Mouse (Mus musculus): ENCODE data around the gene Trim38.
"Not testable (repeated sequence)": the region's sequence is repeated elsewhere in the genome, so short reads cannot be mapped to it uniquely, and the experiment has no call there.

The Trim38 gene

DNA sequence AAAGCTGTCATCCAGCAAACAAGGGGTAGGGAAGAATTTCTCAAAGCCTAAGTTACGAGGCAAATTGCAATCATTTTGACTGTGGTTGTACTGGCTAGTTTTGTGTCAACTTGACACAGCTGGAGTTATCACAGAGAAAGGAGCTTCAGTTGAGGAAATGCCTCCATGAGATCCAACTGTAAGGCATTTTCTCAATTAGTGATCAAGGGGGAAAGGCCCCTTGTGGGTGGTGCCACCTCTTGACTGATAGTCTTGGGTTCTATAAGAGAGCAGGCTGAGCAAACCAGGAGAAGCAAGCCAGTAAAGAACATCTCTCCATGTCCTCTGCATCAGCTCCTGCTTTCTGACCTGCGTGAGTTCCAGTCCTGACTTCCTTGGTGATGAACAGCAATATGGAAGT, at the start of gene Trim38:
TSS of gene Trim38 (plus strand) at position 301 of the 400 bp plus-strand sequence.
- not testable (repeated sequence) for DNase-seq (ENCODE audit: low spot score in 2 of 2)

DNA sequence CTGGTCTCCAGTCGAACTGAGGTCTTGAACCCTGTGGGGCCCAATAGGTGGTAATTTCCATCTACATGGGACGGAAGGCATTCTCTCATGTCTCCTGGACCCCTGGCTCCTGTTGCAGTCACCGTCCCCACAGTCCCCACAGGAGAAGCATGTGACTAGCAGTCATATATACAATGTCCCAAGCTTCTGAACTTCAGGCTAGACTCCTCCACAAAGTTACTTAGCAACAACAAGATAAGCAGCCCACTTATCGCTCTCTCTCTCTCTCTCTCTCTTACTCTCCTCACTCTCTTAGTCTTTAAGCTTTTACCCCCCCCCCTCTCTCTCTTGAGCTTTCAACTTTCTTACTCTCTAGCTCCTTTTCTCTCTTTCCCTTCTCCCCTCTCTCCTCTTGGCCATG, 45.5 kb upstream of the Trim38 start:
- no peak for DNase-seq (ENCODE audit: low spot score in 2 of 2)

DNA sequence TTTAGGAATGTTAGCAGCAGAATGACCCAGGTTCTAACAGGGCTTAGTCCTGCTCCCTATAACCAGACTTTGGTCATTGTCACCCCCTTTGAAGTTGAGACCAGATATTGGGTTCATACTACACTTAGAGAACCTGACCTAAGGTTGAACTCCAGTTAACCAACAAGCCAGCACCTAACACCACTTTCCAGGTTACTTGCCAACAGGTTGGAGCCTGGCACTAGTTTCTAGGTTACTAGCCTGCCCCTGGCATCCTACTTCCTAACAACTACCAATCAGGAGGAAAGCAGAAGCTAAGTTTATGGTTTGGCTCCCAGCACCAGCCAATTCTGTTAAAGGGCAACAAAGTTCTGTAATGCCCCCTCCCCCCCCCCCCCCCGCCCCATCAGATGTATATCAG, 44.5 kb upstream of the Trim38 start:
- DNase-seq (ENCODE audit: low spot score in 2 of 2) = peak in 1 of 2 experiments; percentile 34

DNA sequence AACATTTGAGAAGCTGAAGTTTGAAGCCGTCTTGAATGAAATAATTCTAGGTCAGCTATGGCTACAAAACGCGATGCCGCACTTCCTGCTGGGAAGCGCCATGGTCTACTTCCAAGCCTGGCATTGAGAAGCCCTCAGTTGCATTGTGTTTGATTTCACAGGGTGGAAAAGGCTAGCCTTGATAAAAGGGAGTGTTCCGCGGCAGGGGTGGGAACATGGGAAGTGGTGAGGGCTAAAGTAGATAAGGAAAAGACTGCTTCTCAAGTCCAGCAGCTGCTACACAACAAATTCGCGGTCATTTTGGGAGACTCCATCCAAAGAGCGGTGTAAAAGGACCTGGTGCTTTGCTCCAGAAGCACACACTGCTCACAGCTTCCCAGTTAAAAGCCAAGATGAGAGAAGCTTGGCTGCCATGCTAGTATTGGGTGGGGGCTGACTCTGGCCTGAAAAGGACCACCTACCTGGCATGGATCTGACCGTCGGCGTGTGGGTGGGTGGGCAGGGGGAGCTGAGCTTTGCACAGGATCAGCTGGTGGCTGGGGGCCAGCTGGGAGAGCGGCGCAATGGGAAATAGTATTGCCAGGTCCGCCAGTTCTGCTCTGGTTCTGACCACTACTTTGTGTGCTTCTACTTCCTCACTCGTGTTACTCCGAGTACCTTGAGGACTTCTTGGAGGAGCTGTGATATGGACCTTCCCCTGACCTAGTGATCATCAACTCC, 41.1 kb upstream of the Trim38 start:
- peak in 1 of 2 experiments; percentile 57 for DNase-seq (ENCODE audit: low spot score in 2 of 2)

DNA sequence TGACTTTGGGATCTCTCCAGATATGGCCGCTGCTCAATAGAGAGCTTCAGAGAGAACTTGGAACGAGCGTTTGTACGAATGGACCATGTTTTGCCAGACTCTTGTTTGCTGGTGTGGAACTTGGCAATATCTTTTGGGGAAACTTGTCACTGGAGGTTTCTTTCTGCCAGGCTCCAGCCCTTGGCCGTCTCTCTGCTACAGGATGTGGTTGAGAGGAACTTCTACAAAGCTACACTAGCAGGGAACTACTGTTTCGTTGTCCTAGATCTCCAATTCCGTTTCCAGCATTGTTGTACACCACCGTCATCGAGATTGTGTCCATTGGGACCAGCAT, 40.6 kb upstream of the Trim38 start:
- peak in 1 of 2 experiments; percentile 49 for DNase-seq (ENCODE audit: low spot score in 2 of 2)

DNA sequence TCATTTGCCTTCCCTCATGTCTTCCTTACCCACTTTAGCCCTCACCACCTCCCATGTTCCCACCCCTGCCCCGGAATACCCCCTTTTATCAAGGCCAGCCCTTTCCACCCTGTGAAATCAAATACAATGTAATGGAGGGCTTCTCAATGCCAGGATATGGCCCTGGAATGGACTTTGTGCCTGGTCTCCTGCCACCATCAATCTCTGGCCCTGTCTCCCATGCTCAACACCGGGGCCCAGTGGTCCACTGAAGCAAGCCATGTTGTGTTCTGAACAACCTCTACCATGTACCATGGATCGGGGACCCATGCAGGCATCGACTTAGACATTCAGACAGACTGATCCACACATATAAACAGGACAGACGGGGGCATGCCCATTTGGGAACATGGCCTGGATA, 40.0 kb upstream of the Trim38 start:
- DNase-seq (ENCODE audit: low spot score in 2 of 2) = peak in 1 of 2 experiments; percentile 54

DNA sequence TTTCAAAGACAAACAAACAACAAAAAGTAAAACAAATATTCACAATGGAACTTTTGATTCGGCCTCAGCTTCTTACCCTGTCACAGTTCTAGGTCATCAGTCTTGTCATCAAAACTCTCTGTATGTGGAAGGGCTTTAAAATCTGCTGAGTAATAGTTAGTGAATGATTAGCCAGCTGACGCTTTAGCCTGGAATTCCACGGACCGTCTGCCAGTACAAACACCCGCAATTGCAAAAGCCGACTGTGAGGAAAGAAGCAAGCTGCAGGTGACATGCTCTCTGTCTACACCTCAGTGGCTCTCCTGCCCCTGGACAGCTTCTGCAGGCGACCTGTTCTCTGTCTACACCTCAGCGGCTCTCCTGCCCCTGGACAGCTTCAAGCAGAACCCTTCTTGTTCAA, 39.2 kb upstream of the Trim38 start:
- peak in 1 of 2 experiments; percentile 49 for DNase-seq (ENCODE audit: low spot score in 2 of 2)

DNA sequence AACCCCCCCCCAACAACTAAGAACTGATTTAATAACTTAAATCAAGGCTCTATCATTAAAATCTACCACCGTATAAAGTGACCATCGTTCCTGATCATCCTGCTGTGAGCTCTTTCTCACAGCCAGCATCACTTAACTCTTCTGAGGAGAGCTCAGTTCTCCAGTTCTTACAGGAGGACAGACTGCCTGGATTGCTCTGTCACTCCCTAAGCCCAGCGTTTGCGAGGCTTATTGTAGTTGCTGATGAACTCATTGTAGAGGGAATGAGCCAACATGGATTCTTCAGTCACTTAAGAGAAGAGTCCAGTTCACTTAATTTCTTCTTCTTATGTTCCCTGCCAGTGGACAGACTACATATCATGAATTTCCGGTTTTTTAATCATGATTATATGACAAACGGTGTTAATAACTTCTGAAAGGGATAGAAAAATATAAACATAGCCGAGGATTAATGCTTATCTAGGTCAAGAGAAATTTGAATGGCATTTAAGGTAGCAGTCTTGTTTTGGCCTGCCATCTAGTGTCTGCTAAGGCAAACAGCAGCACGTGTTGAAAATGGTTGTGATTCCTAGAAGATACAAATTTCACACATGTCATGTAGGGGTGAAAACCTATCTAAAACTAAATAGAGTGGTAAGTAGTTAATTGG, 37.4 kb upstream of the Trim38 start:
- DNase-seq (ENCODE audit: low spot score in 2 of 2) = peak in 1 of 2 experiments; percentile 59

DNA sequence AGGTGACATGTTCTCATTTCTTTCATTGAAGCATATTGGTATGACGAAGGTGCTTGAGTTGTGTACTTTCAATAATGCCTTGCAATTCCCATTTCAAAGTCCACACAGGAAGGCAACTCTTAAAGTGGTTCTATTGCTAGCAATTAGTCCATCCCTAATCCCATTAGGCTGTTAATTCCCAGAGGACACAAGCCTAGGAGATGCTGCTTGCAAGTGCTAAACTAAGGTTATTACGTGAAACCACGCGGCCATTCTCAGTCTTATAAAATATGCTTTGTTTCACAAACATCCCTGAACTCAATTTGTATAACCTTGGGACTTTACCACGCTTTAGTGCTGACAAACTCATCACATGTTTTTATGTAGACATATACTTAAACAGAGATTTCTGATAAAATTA, 32.6 kb upstream of the Trim38 start:
- DNase-seq (ENCODE audit: low spot score in 2 of 2) = peak in 1 of 2 experiments; percentile 52

DNA sequence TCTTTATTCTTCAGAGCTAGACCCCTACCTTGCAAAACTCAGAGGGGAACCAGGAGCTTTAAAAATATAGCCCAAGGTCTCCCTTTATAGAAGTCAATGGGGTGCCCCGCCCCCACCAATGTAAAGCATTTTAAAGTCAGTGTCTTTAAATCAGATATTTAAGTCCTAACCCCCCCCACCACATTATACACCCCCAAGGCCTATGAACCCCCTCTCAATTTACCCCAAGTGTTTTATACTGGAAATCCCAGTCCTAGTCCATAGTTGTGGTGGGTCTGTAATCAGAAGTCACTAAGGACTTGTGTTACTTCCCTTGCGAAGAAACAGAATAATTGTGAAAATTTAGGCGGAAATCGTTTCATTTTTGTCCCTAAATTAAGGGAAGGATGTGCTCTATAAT, 31.7 kb upstream of the Trim38 start:
- peak; percentile 43 to 72 for DNase-seq (ENCODE audit: low spot score in 2 of 2)

DNA sequence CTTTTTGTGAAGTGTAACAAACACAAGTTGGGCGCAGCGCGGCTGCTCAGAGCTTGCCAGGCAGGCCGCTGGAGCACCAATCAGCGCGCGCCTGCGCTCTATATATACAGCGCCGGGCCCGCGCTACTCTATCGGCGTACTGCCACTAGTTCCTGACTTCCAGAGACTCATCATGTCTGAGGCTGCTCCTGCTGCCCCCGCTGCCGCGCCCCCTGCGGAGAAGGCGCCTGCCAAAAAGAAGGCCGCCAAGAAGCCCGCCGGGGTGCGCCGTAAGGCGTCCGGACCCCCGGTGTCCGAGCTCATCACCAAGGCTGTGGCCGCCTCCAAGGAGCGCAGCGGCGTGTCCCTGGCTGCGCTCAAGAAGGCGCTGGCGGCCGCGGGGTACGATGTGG, 31.0 kb upstream of the Trim38 start, which contains the start of gene Hist1h1c:
TSS of gene Hist1h1c (plus strand) at position 132 of the 392 bp plus-strand sequence.
- DNase-seq (ENCODE audit: low spot score in 2 of 2) = peak; percentile 97 to 100

DNA sequence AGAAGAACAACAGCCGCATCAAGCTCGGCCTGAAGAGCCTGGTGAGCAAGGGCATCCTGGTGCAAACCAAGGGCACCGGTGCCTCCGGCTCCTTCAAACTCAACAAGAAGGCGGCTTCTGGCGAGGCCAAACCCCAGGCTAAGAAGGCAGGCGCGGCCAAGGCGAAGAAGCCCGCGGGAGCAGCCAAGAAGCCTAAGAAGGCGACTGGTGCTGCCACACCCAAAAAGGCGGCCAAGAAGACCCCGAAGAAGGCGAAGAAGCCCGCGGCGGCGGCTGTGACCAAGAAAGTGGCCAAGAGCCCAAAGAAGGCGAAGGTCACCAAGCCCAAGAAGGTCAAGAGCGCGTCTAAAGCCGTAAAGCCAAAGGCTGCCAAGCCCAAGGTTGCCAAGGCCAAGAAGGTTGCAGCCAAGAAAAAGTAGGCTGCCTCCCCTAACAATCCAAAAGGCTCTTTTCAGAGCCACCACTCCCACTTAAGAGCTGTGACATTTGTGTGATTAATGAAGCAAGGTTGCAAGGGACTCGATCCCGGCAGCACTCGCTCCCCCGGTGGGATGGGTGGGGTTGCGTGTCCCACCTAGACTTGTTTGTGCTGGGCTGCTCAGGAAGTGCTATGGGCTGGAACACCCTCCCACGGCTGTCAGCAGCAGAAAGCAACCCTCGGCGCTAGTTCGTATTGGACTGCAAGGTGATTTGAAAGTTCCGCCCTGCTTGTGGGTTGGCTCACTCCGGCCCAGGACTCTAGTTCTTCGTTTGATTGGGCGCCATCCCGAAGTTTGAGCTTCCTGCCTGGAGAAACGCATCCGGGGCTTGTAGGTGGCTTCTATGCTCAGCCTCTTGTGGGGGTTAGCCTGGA, 30.4 kb upstream of the Trim38 start:
- DNase-seq (ENCODE audit: low spot score in 2 of 2) = peak; percentile 90 to 97

DNA sequence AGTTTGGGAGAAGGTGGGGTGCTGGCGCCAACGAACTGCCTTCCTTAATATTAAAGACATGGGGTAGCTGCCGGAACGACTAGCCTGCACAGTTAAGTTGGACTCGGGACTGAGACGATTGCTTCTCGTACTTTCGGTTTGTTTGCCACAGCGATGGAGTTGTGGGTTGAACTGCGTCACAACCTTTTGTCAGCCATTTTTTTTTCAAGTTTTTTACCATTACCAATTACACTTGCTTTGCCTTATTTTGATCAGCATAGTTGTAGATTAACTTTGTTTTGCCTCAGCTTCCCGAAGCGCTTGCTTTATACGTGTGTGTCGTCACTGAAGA, 29.8 kb upstream of the Trim38 start:
- no peak for DNase-seq (ENCODE audit: low spot score in 2 of 2)

DNA sequence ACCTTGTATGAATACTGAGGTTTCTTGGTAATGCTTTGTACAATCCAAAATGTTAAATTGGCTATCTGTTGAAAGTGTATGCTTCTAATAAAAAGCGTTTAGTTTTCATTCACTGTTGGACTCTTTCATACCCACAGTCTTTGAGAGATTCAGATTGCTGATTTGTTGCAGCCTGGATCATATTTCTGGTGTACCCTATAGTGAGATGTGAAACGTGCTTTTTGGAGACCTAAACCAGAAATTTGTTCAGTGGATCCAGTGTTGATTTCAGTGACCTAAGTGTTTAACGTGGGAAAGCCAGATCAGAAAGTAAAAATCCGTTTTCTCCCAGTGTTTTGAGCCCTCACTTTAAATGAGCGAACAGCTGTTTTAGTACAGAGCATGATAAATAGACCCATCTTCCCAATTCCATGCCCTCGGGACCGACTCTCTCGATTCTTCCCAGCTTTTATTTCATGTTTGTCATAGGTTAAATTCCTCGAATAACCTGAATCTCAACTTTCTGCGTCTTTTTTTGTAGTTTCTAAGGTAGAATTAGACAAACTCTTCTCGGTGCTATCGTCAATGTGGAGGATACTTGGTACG, 29.4 kb upstream of the Trim38 start:
- DNase-seq (ENCODE audit: low spot score in 2 of 2) = peak in 1 of 2 experiments; percentile 53

DNA sequence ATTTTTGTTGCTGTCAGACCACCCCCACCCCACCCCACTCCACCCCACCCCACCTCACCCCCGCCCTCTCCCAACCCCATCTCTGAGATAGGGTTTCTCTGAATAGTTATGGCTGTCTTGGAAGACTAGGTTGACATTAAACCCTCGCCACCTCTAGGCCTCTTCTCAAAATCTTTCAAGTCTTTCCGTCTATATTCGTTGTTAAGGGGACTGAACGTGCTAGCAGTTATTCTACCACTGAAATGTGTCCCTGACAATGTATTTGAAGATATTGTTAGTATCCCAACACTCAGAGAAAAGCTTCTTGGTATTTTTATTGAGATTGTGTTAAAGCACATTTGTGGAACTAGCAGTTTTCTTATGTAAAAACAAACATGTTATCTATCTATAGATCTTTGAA, 28.8 kb upstream of the Trim38 start:
- DNase-seq (ENCODE audit: low spot score in 2 of 2) = peak in 1 of 2 experiments; percentile 56

DNA sequence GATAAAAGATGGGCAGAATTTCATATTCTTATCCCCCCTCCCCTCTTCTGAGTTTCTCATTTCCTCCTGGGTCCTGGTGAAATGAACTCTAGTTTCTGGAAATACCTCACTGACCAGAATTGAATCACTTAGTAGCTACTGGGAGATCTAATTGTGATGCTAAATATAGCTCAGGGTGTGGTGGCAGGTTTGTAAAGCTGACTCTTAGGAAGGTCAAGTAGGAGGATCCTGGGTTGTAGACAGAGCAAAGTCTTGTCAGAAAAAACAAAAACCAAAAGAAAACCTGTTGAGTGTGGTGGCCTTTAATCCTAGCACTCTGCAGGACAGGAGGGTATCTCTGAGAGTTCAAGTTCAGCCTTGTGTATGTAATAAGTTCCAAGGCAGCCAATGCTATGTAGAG, 27.7 kb upstream of the Trim38 start:
- peak in 1 of 2 experiments; percentile 30 for DNase-seq (ENCODE audit: low spot score in 2 of 2)

DNA sequence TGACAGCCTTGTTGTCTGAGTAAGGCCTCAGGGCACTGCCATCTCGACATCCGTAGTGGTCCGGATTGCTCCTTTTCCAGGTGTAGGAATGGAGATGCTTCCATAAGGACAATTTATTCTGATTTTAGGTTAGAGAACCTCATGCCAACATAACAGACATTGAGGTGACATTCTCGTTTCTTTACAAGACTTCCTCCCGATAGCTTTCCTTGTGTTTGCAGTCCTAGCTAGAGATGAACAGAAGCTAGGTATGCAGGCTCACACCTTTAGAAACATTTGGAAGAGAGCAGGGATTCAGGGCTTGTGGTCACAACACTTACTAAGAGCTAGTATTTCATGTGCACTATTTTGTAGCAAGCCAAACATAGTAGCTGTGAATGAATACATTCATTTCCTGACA, 26.5 kb upstream of the Trim38 start:
- peak in 1 of 2 experiments; percentile 44 for DNase-seq (ENCODE audit: low spot score in 2 of 2)

DNA sequence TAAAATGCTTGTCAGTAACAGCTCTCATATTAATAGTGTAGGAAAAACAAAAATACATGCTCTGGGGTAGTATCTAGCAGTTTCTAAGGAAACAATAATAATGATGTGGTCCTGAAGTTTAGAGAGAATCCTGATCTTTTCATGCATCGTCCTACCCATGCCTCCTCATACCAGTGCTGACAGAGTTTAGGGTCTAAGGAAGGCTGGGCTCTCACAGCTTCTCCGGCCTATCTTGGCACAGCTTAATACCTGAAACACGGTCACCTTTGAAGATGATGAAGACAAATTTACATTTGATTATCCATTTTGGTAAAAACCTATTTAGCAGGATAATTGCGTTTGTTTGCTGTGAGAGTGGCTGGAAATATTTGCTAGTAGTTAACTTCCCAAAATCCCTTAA, 25.8 kb upstream of the Trim38 start:
- peak in 1 of 2 experiments; percentile 59 for DNase-seq (ENCODE audit: low spot score in 2 of 2)

DNA sequence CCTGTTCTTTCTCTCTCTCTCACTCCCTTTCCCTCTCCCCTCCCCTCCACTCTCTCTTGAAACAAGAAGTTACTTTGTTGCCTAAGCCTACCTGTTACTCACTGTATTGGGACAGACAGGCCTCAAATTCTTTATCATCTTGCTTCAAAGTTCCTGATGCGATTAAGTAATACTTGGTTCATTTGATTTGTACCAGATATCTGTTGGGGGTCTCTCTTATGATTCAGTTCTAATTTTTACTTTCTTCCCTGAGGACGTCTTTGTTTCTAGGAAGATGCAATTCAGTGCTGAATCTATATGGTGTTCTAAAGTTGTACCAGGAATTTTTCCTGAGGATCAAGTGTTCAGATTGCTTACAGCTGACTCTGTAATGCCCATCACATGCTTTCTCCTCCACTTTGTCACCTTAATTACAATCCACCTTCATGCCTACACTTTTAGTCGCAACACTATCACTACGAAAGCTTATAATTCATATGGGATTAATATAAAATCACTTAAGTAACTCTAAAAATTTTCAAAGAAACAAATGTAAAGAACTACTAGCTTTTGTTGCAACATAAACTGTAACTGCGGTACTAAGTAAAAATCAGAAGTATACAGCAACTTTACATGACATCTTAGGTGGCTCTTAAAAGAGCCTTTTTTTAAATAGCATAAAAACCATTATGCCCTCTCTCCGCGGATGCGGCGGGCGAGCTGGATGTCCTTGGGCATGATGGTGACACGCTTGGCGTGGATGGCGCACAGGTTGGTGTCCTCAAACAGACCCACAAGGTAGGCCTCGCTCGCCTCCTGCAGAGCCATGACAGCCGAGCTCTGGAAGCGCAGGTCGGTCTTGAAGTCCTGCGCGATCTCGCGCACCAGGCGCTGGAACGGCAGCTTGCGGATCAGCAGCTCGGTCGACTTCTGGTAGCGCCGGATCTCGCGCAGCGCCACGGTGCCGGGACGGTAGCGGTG, 25.0 kb upstream of the Trim38 start:
- DNase-seq (ENCODE audit: low spot score in 2 of 2) = peak in 1 of 2 experiments; percentile 69

DNA sequence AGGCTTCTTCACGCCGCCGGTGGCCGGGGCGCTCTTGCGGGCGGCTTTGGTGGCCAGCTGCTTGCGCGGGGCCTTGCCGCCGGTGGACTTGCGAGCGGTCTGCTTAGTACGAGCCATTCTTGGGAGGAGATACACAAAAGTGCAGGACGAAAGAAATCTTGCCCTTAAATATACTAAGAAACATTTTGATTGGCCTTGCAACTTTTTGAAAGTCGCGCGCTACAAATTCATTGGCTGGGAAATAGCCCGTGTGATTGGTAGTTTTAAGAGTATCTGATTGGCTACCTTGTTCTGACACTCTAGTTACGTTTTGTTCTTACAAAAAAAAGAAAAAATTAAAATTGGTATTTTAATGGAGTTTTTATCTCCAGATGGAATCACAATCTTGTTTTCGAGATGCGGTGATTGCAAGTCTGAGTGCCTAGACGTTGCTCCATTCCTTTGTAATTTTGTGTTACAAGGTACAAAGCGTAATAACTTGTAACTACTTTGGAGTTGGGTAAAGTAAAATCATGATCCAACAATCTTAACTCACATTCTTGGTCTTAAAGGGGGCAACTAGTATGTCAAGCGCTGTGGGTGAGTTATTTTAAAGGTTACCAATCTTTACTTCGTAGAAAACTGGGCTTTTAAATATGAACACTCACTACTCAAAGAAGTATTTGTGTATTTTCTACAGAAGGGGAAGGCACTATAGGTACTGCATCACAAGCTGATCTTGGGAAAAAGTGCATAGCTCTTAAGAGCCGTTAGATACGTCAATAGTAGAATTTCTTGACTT, 24.1 kb upstream of the Trim38 start, which contains the start of gene Hist1h3c:
TSS of gene Hist1h3c (minus strand) at position 222 of the 781 bp plus-strand sequence.
- peak; percentile 84 to 93 for DNase-seq (ENCODE audit: low spot score in 2 of 2)

Data from spleen, postnatal 4 days (tissue).